Mouse (Mus musculus): ENCODE measurements around the gene Kcnip2. TPM values are rescaled to one million over a fixed set of nuclear protein-coding genes. Genes with fewer than 3 reads are reported as not detected.
"Not testable (repeated sequence)": the region's sequence is repeated elsewhere in the genome, so short reads cannot be mapped to it uniquely, and the experiment has no call there.

The Kcnip2 gene
- polyA plus RNA-seq, 1 experiment from 2014 or later = 0.66 TPM

DNA sequence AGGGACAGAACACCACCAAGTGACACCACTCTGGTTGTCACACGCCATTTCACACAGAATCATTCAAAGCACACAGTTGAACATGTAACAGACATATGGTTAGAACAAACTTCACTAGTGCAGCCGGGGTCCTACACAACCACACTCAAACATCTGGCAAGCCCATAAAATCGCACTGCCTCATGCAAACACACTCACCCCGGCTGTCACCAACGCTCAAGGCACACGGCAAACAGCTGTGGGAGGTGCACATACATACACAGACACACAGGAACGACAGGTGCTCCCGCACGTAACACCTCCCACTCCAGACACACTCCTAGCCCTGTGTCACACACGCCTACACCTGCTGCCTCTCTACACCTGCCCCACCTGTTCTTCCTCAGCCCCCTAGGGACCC, 691 bp downstream of the Kcnip2 start:
- peaks cover 28% of the 10 kb centered on the region for H3K27me3 ChIP-seq (ENCODE audit: control insufficient read depth, insufficient read depth, low read length)
- WGBS (ENCODE audit: insufficient replicate concordance) = 66% methylated on average over 10 of the region's 10 CpGs
- peak overlapping the region; percentile 44; the same call in 1 of the 2 replicates for H3K4me3 ChIP-seq (ENCODE audit: low read depth, low read length)
- no peaks in the 10 kb centered on the region for H3K9me3 ChIP-seq (replicated peaks; ENCODE audit: control insufficient read depth, low read length)
- H3K9ac ChIP-seq (ENCODE audit: low read depth, low read length) = no peak overlapping the region
- peaks cover 22% of the 10 kb centered on the region for H3K4me1 ChIP-seq (ENCODE audit: control insufficient read depth, insufficient read depth, low read length)
- peaks cover 3% of the 10 kb centered on the region; the same call in 1 of the 2 replicates for H3K36me3 ChIP-seq (ENCODE audit: control insufficient read depth, insufficient read depth, low read length)
- no peak overlapping the region for H3K27ac ChIP-seq (ENCODE audit: low read depth, low read length)
- no peak for ATAC-seq (replicated peaks; ENCODE audit: insufficient number of reproducible peaks, low FRiP score, low TSS enrichment)
- H3K4me2 ChIP-seq = peak overlapping the region; percentile 87

DNA sequence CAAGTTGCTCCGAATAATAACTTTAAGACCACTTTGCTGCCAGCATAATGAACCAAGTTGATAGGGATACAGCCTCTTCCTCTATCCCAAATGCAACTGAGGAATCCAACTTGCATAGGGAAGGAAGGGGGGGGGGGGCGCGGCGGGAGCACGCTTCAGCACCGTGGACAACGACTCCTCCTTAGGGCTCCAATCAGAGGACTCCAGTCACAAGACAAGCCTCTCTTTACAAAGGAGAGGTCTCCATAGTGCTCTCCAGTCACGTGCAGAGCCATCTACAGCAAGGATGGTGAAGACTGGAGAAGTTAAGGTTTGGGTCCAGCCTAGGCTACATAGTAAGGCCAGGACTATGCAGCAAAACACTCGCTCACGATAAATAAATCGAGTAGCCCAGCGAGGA, 2.1 kb downstream of the Kcnip2 start:
- peaks cover 28% of the 10 kb centered on the region for H3K27me3 ChIP-seq (ENCODE audit: control insufficient read depth, insufficient read depth, low read length)
- WGBS (ENCODE audit: insufficient replicate concordance) = 8% methylated on average over 12 of the region's 12 CpGs
- H3K9me3 ChIP-seq (replicated peaks; ENCODE audit: control insufficient read depth, low read length) = no peaks in the 10 kb centered on the region
- H3K4me2 ChIP-seq = no peak overlapping the region
- H3K4me3 ChIP-seq (ENCODE audit: low read depth, low read length) = no peak overlapping the region
- ATAC-seq (replicated peaks; ENCODE audit: insufficient number of reproducible peaks, low FRiP score, low TSS enrichment) = no peak
- no peak overlapping the region for H3K9ac ChIP-seq (ENCODE audit: low read depth, low read length)
- H3K36me3 ChIP-seq (ENCODE audit: control insufficient read depth, insufficient read depth, low read length) = peaks cover 3% of the 10 kb centered on the region; the same call in 1 of the 2 replicates
- H3K27ac ChIP-seq (ENCODE audit: low read depth, low read length) = no peak overlapping the region
- peaks cover 22% of the 10 kb centered on the region for H3K4me1 ChIP-seq (ENCODE audit: control insufficient read depth, insufficient read depth, low read length)

- no peak overlapping the region for H3K27ac ChIP-seq (ENCODE audit: low read depth, low read length)
- H3K36me3 ChIP-seq (ENCODE audit: control insufficient read depth, insufficient read depth, low read length) = no peaks in the 10 kb centered on the region
- H3K4me3 ChIP-seq (ENCODE audit: low read depth, low read length) = no peak overlapping the region
- 5% methylated on average over 11 of the region's 11 CpGs for WGBS (ENCODE audit: insufficient replicate concordance)
- H3K9ac ChIP-seq (ENCODE audit: low read depth, low read length) = no peak overlapping the region
- peaks cover 28% of the 10 kb centered on the region for H3K27me3 ChIP-seq (ENCODE audit: control insufficient read depth, insufficient read depth, low read length)
- H3K4me1 ChIP-seq (ENCODE audit: control insufficient read depth, insufficient read depth, low read length) = peaks cover 22% of the 10 kb centered on the region
- no peaks in the 10 kb centered on the region for H3K9me3 ChIP-seq (replicated peaks; ENCODE audit: control insufficient read depth, low read length)
- no peak for ATAC-seq (replicated peaks; ENCODE audit: insufficient number of reproducible peaks, low FRiP score, low TSS enrichment)
- no peak overlapping the region for H3K4me2 ChIP-seq
These were observed 2.6 kb downstream of the Kcnip2 start for GRCm38 (mm10) chr19:45813263-45813662.

- H3K27me3 ChIP-seq (ENCODE audit: control insufficient read depth, insufficient read depth, low read length) = peaks cover 28% of the 10 kb centered on the region
These were observed 3.1 kb downstream of the Kcnip2 start for GRCm38 (mm10) chr19:45812673-45813252.

DNA sequence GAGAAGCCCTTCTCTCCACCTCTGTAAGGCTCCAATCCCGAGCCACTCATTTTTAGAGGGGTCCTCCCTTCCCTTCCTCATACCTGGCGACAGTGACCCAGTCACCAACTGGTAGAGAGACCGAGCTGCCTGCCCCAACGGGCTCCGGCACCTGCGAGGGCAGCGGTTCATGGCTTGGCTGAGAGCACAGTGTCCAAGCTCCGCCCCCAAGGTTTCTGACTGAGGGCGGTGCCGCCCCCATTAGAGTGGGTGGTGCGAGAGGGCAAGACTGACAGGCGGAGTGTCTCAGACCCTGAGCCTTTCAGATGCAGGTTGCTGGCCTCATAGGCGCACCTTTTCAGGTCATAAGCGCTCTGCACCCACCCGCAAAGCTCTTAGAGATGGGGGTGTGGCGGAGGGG, 3.7 kb downstream of the Kcnip2 start:
- Histone ChIP-seq H3K4me1 (ENCODE audit: control insufficient read depth, insufficient read depth, low read length) (peaks cover 22% of the 10 kb centered on the region), H3K27me3 (ENCODE audit: control insufficient read depth, insufficient read depth, low read length) (peaks cover 28% of the 10 kb centered on the region), H3K9ac (ENCODE audit: low read depth, low read length) (no peak overlapping the region), H3K4me2 (peak overlapping the region; percentile 63), H3K36me3 (ENCODE audit: control insufficient read depth, insufficient read depth, low read length) (no peaks in the 10 kb centered on the region), H3K9me3 (replicated peaks; ENCODE audit: control insufficient read depth, low read length) (no peaks in the 10 kb centered on the region), H3K27ac (ENCODE audit: low read depth, low read length) (no peak overlapping the region), H3K4me3 (ENCODE audit: low read depth, low read length) (peak overlapping the region; percentile 20)
- ATAC-seq (replicated peaks; ENCODE audit: insufficient number of reproducible peaks, low FRiP score, low TSS enrichment) = no peak
- WGBS (ENCODE audit: insufficient replicate concordance) = 2% methylated on average over 16 of the region's 16 CpGs

More at GRCm38 (mm10) chr19:45812673-45813252, 3.1 kb downstream of the Kcnip2 start:
- Histone ChIP-seq H3K27ac (ENCODE audit: low read depth, low read length) (no peak overlapping the region), H3K4me3 (ENCODE audit: low read depth, low read length) (peak overlapping the region; percentile 20; the same call in 1 of the 2 replicates), H3K9ac (ENCODE audit: low read depth, low read length) (no peak overlapping the region), H3K9me3 (replicated peaks; ENCODE audit: control insufficient read depth, low read length) (no peaks in the 10 kb centered on the region), H3K36me3 (ENCODE audit: control insufficient read depth, insufficient read depth, low read length) (no peaks in the 10 kb centered on the region), H3K4me2 (peak overlapping the region; percentile 63), H3K4me1 (ENCODE audit: control insufficient read depth, insufficient read depth, low read length) (peaks cover 22% of the 10 kb centered on the region)
- 17% methylated on average over 8 of the region's 8 CpGs for WGBS (ENCODE audit: insufficient replicate concordance)
- ATAC-seq (replicated peaks; ENCODE audit: insufficient number of reproducible peaks, low FRiP score, low TSS enrichment) = no peak

GRCm38 (mm10) chr19:45811028-45811674, 4.7 kb downstream of the Kcnip2 start:
- no peaks in the 10 kb centered on the region for H3K9me3 ChIP-seq (replicated peaks; ENCODE audit: control insufficient read depth, low read length)
- no peak overlapping the region for H3K4me2 ChIP-seq
- no peak overlapping the region for H3K9ac ChIP-seq (ENCODE audit: low read depth, low read length)
- H3K27ac ChIP-seq (ENCODE audit: low read depth, low read length) = no peak overlapping the region
- H3K27me3 ChIP-seq (ENCODE audit: control insufficient read depth, insufficient read depth, low read length) = peaks cover 25% of the 10 kb centered on the region
- H3K36me3 ChIP-seq (ENCODE audit: control insufficient read depth, insufficient read depth, low read length) = no peaks in the 10 kb centered on the region
- no peak for ATAC-seq (replicated peaks; ENCODE audit: insufficient number of reproducible peaks, low FRiP score, low TSS enrichment)
- no peak overlapping the region for H3K4me3 ChIP-seq (ENCODE audit: low read depth, low read length)
- WGBS (ENCODE audit: insufficient replicate concordance) = 51% methylated on average over 12 of the region's 12 CpGs
- H3K4me1 ChIP-seq (ENCODE audit: control insufficient read depth, insufficient read depth, low read length) = peaks cover 22% of the 10 kb centered on the region

DNA sequence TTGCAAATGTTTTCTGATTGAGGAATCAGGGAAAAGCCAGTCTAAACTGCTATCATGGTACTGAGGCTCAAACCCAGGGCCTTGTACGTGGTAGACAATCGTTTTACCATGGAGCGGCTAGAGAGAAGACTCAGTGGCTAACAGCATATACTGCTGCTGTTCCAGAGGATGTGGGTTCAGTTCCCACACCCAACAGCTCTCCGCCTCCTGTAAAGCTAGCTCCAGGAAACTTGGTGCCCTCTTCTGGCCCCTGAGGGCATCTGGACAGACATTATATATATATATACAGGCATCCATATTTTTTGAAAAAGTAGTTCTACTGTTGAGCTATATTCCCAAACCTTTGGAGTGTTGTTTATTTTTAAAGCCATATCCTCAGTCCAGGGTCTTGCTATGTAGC, 8.1 kb downstream of the Kcnip2 start:
- H3K36me3 ChIP-seq (ENCODE audit: control insufficient read depth, insufficient read depth, low read length) = no peaks in the 10 kb centered on the region
- peaks cover 16% of the 10 kb centered on the region; the same call in 1 of the 2 replicates for H3K4me1 ChIP-seq (ENCODE audit: control insufficient read depth, insufficient read depth, low read length)
- WGBS (ENCODE audit: insufficient replicate concordance) = 86% methylated on average over 4 of the region's 4 CpGs
- no peak overlapping the region for H3K4me3 ChIP-seq (ENCODE audit: low read depth, low read length)
- no peak overlapping the region for H3K9ac ChIP-seq (ENCODE audit: low read depth, low read length)
- no peaks in the 10 kb centered on the region for H3K9me3 ChIP-seq (replicated peaks; ENCODE audit: control insufficient read depth, low read length)
- no peak overlapping the region for H3K4me2 ChIP-seq
- peaks cover 11% of the 10 kb centered on the region for H3K27me3 ChIP-seq (ENCODE audit: control insufficient read depth, insufficient read depth, low read length)
- ATAC-seq (replicated peaks; ENCODE audit: insufficient number of reproducible peaks, low FRiP score, low TSS enrichment) = no peak
- H3K27ac ChIP-seq (ENCODE audit: low read depth, low read length) = no peak overlapping the region

GRCm38 (mm10) chr19:45805817-45806216, 10.0 kb downstream of the Kcnip2 start:
- not testable (repeated sequence) for H3K9me3 ChIP-seq (replicated peaks; ENCODE audit: control insufficient read depth, low read length); ATAC-seq (replicated peaks; ENCODE audit: insufficient number of reproducible peaks, low FRiP score, low TSS enrichment); H3K4me2 ChIP-seq; H3K27me3 ChIP-seq (ENCODE audit: control insufficient read depth, insufficient read depth, low read length); H3K4me1 ChIP-seq (ENCODE audit: control insufficient read depth, insufficient read depth, low read length); H3K4me3 ChIP-seq (ENCODE audit: low read depth, low read length); H3K36me3 ChIP-seq (ENCODE audit: control insufficient read depth, insufficient read depth, low read length); H3K9ac ChIP-seq (ENCODE audit: low read depth, low read length); H3K27ac ChIP-seq (ENCODE audit: low read depth, low read length)
- WGBS (ENCODE audit: insufficient replicate concordance) = 87% methylated on average over 6 of the region's 6 CpGs

All from heart, embryonic 11.5 days (tissue).